Comparison of ENCODE assay signal across 8 mouse cellular contexts in the genomic region with DNA sequence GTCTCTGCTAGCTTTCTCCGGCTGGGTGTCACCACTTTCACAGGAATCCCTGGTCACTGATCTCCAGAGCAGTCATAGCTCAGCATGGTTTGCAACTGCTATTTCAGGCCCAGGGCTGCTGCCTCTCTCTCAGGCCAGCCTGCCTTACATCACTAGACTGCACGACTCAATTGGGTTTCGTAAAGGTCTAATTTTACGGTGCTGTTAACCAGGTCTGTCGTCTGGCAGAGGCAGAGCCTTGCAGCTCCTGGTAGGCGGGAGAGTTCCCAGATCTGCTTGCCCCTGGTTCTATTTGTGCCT. TPM values are rescaled to one million over a fixed set of nuclear protein-coding genes. Genes with fewer than 3 reads are reported as not detected.
A peak's percentile ranks its signal among the peaks of the same experiment; 100 is the strongest.
DNase-seq lines count a peak whose midpoint lies in the region; ATAC-seq and TF ChIP-seq lines count a peak whose summit lies in the region.

No protein-coding gene starts in this region.

- no peak overlapping the region for H3K4me3 ChIP-seq in lung, adult 2 months (replicated peaks; ENCODE audit: extremely low read depth, low read depth, low read length)
- H3K4me3 ChIP-seq in embryonic fibroblast, embryonic 13.5 days (ENCODE audit: insufficient read depth, low read length), result 0 out of 2 replicates have a peak overlapping the region, but pooled peaks have one; percentile 67
- H3K4me3 ChIP-seq in heart, embryonic 16.5 days (ENCODE audit: low read length), result peak overlapping the region; percentile 59; the same call in 1 of the 2 replicates
- H3K4me3 ChIP-seq in kidney, postnatal 0 days (replicated peaks; ENCODE audit: low read depth, low read length), result peak overlapping the region; percentile 60; the same call in 1 of the 2 replicates
- H3K4me3 ChIP-seq in midbrain, embryonic 14.5 days (replicated peaks; ENCODE audit: low read depth, low read length), result peak overlapping the region; percentile 49; the same call in 1 of the 2 replicates

- 43% methylated on average over 6 of the region's 6 CpGs for WGBS in lung, adult 2 months
- 21% methylated on average over 6 of the region's 6 CpGs for WGBS in heart, embryonic 16.5 days
- 32% methylated on average over 6 of the region's 6 CpGs for WGBS in kidney, postnatal 0 days
- 15% methylated on average over 6 of the region's 6 CpGs for whole genome bisulfite sequencing in midbrain, embryonic 14.5 days

- no peak overlapping the region for H3K27ac ChIP-seq in embryonic fibroblast, embryonic 13.5 days (ENCODE audit: insufficient read depth, low read length)
- peak overlapping the region; percentile 65 for H3K27ac ChIP-seq in heart, embryonic 16.5 days (ENCODE audit: low read length)
- peak overlapping the region; percentile 84 for H3K27ac ChIP-seq in kidney, postnatal 0 days
- no peak overlapping the region for H3K27ac ChIP-seq in midbrain, embryonic 14.5 days (replicated peaks; ENCODE audit: low read depth, low read length)

- H3K36me3 ChIP-seq in heart, embryonic 16.5 days (ENCODE audit: control insufficient read depth, insufficient read depth), result no peaks in the 10 kb centered on the region
- no peaks in the 10 kb centered on the region for H3K36me3 ChIP-seq in kidney, postnatal 0 days (ENCODE audit: insufficient read depth, low read length)
- H3K36me3 ChIP-seq in midbrain, embryonic 14.5 days (ENCODE audit: control insufficient read depth, insufficient read depth, low read length), result no peaks in the 10 kb centered on the region

- TF ChIP-seq POLR2A in lung, adult 2 months (IDR thresholded peaks at IDR 0.05; ENCODE audit: borderline replicate concordance, extremely low read depth, low read depth, low read length), result no peak
- TF ChIP-seq POLR2A in embryonic fibroblast, embryonic 13.5 days (IDR thresholded peaks at IDR 0.05; ENCODE audit: low read depth, low read length), result no peak

- H3K9ac ChIP-seq in heart, embryonic 16.5 days (ENCODE audit: low read length), result no peak overlapping the region
- H3K9ac ChIP-seq in kidney, postnatal 0 days (ENCODE audit: low read depth, low read length), result no peak overlapping the region
- peak overlapping the region; percentile 48; the same call in 1 of the 2 replicates for H3K9ac ChIP-seq in midbrain, embryonic 14.5 days (replicated peaks; ENCODE audit: low read length)

- no peak for TF ChIP-seq CTCF in lung, adult 2 months (IDR thresholded peaks at IDR 0.05; ENCODE audit: insufficient read depth, low read length)
- TF ChIP-seq CTCF in embryonic fibroblast, embryonic 13.5 days (IDR thresholded peaks at IDR 0.05; ENCODE audit: borderline replicate concordance, insufficient read depth, low read length), result no peak
- no peak for TF ChIP-seq CTCF in kidney, postnatal 0 days (IDR thresholded peaks at IDR 0.05; ENCODE audit: low read depth)

- peak overlapping the region; percentile 88 for H3K4me2 ChIP-seq in heart, embryonic 16.5 days (ENCODE audit: low read depth, low read length)
- peak overlapping the region; percentile 65 for H3K4me2 ChIP-seq in kidney, postnatal 0 days (ENCODE audit: low read length)
- H3K4me2 ChIP-seq in midbrain, embryonic 14.5 days (ENCODE audit: low read length), result peak overlapping the region; percentile 90

- H3K9me3 ChIP-seq in heart, embryonic 16.5 days (replicated peaks; ENCODE audit: control insufficient read depth, low read length), result no peaks in the 10 kb centered on the region
- H3K9me3 ChIP-seq in kidney, postnatal 0 days (replicated peaks; ENCODE audit: low read length), result no peaks in the 10 kb centered on the region
- no peaks in the 10 kb centered on the region for H3K9me3 ChIP-seq in midbrain, embryonic 14.5 days (ENCODE audit: control insufficient read depth, low read length)

- peak; percentile 18 for DNase-seq in lung, adult 2 months
- no peak for DNase-seq in lung, postnatal 25 days (ENCODE audit: low spot score)
- peak; percentile 54 for DNase-seq in kidney, postnatal 0 days (ENCODE audit: low spot score)
- peak; percentile 50 for DNase-seq in midbrain, embryonic 14.5 days
- no peak for DNase-seq in thymus, adult 18-20 months
- DNase-seq in layer of hippocampus, adult 9-11 months, result no peak

- H3K27me3 ChIP-seq in heart, embryonic 16.5 days (ENCODE audit: control insufficient read depth, insufficient read depth, low read length), result peaks cover 10% of the 10 kb centered on the region
- no peaks in the 10 kb centered on the region for H3K27me3 ChIP-seq in kidney, postnatal 0 days (ENCODE audit: insufficient read depth, low read length)
- peaks cover 7% of the 10 kb centered on the region; the same call in 1 of the 2 replicates for H3K27me3 ChIP-seq in midbrain, embryonic 14.5 days (ENCODE audit: control insufficient read depth, insufficient read depth, low read length)

- peak; percentile 72 for ATAC-seq in heart, embryonic 16.5 days (replicated peaks; ENCODE audit: extremely low read depth, insufficient read depth, low FRiP score)
- peak; percentile 47; the same call in 1 of the 2 replicates for ATAC-seq in kidney, postnatal 0 days (replicated peaks; ENCODE audit: low FRiP score, low read depth)
- no peak for ATAC-seq in midbrain, embryonic 14.5 days (ENCODE audit: low FRiP score, low TSS enrichment)

- no peaks in the 10 kb centered on the region; the same call in 1 of the 2 replicates for H3K4me1 ChIP-seq in lung, adult 2 months (ENCODE audit: control insufficient read depth, insufficient read depth, low read length)
- 0 out of 2 replicates have a peak, but pooled peaks cover 2% of the 10 kb centered on the region for H3K4me1 ChIP-seq in embryonic fibroblast, embryonic 13.5 days (ENCODE audit: control insufficient read depth, insufficient read depth, low read length)
- peaks cover 11% of the 10 kb centered on the region for H3K4me1 ChIP-seq in heart, embryonic 16.5 days (ENCODE audit: control insufficient read depth, insufficient read depth, low read length)
- peaks cover 7% of the 10 kb centered on the region; the same call in 1 of the 2 replicates for H3K4me1 ChIP-seq in kidney, postnatal 0 days (replicated peaks; ENCODE audit: insufficient read depth, low read length)
- peaks cover 23% of the 10 kb centered on the region for H3K4me1 ChIP-seq in midbrain, embryonic 14.5 days (ENCODE audit: control insufficient read depth, insufficient read depth, low read length)

RNA-seq across cellular contexts. Expression of a gene that starts 3.3 kb away (rescaled TPM):
- 0.31 and 0.33 TPM in 2 replicates for polyA plus RNA-seq in lung, adult 2 months (2012; rRNA removed)
- polyA plus RNA-seq in embryonic fibroblast, embryonic 13.5 days (2011; ENCODE audit: insufficient read length, low read depth, missing spikeins), result 54.2 and 59.8 TPM in 2 replicates
- polyA plus RNA-seq in heart, embryonic 16.5 days (2015; fragmentation: Nextera tagmentation; extraction: Ambion mirVana), result 0.35 and 0.37 TPM in 2 replicates
- 1.5 and 1.7 TPM in 2 replicates for polyA plus RNA-seq in kidney, postnatal 0 days (2015; fragmentation: Nextera tagmentation; extraction: Ambion mirVana)
- polyA plus RNA-seq in midbrain, embryonic 14.5 days (2014; fragmentation: Nextera tagmentation; extraction: Ambion mirVana), result 1.00 and 1.2 TPM in 2 replicates

Comparison
In these comparisons a context has a peak if more than half of its experiments do, and no peak if none do; other contexts are left out.
1. DNase-seq: peak in lung, adult 2 months (single experiment), kidney, postnatal 0 days (single experiment) and midbrain, embryonic 14.5 days (single experiment); none in lung, postnatal 25 days (single experiment), thymus, adult 18-20 months (0 of 2) and layer of hippocampus, adult 9-11 months (single experiment).
2. H3K27ac ChIP-seq: peak in heart, embryonic 16.5 days (single experiment) and kidney, postnatal 0 days (single experiment); none in embryonic fibroblast, embryonic 13.5 days (single experiment) and midbrain, embryonic 14.5 days (single experiment).
3. RNA of a gene that starts 3.3 kb away (polyA plus RNA-seq): 54.2 to 59.8 TPM in embryonic fibroblast, embryonic 13.5 days; 1.5 to 1.7 TPM in kidney, postnatal 0 days, 1.00 to 1.2 TPM in midbrain, embryonic 14.5 days, 0.35 to 0.37 TPM in heart, embryonic 16.5 days and 0.31 to 0.33 TPM in lung, adult 2 months; every median in the first group is over 10 times any median in the second.
4. Peak in every context shown above with its lines, with median percentiles within 50 percentile points of each other: H3K4me2 ChIP-seq.